Mouse (Mus musculus): Measurements from ENCODE around the gene Zfp607b.

The Zfp607b gene

DNA sequence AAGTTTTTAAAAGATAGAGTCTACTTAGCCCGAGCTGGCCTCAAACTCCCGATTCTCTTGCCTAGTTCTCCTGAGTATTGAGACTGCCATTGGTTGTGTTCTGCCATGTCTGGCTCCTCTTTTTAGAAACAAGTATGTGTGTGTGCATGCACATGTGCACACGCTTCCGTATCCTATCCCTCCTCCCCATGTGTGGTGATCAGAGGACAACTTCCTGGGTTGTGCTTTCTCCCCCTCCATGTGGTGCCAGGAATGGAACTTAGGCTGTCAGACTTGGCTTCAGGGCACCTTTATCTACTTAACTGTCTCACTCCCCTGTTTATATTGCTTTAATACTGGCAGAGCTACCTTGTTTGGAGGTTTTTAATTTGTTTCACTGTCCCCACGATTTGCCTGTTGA, 3.9 kb upstream of the Zfp607b start:
- no peak for DNase-seq (ENCODE audit: low spot score in 2 of 2)

DNA sequence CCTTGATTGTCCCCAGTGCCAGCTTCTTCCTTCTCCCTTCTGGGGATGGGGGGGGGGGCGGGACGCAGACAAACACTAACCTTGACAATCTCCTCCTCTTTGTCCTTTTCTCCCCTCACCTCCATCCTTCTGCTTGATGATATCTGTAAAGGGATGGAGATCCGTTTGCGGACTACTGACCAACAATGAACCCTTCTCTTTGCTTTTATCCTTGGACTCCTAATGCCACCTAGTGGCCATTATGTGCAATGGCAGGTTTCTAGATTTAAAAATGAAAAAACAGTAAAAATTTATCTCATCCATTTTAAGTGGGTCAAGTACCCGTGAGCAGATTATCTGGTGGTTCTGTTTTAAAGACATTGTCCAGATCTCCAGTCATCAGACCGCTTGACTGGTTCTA, 3.5 kb upstream of the Zfp607b start:
- no peak for DNase-seq (ENCODE audit: low spot score in 2 of 2)

DNA sequence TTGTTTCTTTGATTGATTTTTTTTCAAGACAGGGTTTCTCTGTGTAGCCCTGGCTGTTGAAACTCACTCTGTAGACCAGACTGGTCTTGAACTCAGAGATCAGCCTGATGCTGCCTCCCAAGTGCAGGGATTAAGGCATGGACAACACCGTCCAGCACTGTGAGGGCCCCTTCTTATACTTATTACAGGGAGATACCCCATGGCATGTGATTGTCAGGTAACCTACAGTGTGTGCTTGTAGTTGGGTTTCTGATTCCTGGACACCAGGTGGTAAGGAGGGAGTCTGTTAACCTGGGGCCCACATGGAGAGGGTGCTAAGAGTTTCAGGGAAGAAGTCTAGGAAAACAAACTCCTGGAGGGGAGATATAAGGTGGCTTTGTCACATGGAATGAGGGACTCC, 2.1 kb upstream of the Zfp607b start:
- DNase-seq (ENCODE audit: low spot score in 2 of 2), result no peak

DNA sequence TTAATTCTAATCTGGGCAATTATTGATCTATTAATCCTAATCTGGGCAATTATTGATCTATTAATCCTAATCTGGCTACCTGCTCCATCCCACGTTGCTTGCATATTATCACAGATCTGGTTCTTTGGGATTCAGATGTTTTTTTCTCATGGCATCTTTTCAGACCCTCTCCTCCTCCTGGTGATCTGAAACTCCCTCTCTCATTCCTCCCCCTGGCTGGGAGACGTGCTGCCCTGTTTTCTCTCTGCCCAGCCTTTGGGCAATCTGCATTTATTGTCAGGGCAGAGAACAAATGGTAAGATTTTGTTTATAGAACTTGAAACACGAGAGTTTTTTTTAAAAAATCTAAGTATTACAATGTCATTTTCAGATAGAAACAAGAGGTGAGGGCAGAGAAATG, 1.3 kb upstream of the Zfp607b start:
- DNase-seq (ENCODE audit: low spot score in 2 of 2), result no peak

DNA sequence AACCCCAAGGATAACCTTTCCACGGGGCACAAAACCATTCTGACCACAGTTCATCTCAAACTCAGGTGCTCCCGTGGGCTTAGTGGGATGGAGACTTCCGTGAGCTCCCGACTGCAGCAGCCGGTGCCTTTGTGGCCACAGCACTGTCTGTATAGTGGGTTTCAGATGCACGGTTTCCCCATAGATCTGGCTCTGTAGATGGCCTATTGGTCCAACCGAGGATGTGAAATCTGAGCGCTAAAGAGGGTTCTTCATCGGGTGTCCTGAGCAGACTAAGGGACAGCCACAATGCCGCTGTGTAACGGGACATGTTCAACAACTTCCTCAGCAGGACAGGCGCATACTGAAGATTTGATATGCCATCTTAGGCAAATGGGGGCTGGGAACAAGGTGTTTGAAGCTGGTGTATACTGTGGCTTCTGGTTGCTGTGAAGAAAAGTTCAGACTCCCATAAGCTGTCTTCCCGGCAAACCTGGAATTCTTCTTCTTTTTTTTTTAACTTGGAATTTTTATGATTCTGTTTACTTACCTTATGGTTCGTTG, 823 bp upstream of the Zfp607b start:
- no peak for DNase-seq (ENCODE audit: low spot score in 2 of 2)

DNA sequence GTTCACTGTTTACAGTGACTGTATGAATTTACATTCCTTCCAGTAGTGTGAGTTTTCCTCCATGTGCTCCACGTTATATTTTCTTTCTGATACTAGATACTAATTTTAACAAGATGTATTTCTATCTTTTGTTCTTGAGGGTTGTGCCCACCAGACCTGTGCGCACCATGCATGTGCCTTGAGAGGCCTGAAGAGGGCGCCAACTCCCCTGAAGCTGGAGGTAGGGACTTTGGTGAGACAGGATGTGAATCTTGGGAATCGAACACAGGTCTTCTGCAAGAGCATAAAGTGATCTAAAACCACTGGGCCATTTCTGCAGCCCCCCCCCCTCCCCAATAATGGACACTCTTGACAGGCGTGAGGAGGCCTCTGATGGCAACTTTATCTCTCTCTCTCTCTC, 1.9 kb downstream of the Zfp607b start:
- peak in 1 of 2 experiments; percentile 17 for DNase-seq (ENCODE audit: low spot score in 2 of 2)

DNA sequence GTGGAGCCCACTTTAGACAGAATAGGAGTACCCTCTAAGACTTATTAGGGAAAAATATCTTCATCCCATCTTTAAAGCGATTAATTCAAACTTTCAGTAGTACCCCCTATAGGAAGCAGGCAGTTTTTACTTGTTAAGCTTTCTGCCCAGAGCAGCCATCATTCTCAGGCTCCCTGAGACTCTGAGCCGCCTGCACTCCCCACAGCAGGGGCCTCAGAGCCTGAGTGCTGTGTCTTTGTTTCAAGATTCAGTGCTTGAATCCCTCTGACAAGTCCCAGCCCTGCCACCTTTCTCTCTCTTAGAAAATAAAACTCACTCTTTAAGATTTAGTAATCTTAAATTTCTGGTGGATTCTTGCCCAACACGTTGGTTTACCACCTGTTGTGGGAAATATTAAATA, 7.6 kb downstream of the Zfp607b start:
- DNase-seq (ENCODE audit: low spot score in 2 of 2), result no peak

DNA sequence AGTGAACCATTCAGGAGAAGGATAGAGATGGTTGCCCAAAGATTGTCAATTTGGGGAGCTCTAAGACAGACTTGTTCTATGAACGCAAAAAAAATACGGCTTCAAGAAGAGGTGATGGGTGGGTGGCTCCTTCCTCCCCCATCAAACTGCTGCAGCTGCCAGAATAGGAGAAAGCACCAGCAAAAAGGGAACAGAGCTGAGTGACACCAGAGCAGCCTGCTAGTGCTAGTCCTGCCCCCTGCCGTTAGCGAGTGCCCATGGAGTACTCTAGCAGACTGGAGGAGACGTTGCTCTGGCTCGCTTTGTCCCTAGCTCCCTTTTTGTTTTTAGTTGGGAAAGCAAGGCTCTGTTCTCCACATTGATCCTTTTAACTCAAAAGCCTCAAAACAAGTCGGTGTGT, 21.3 kb downstream of the Zfp607b start:
- no peak for DNase-seq (ENCODE audit: low spot score in 2 of 2)

DNA sequence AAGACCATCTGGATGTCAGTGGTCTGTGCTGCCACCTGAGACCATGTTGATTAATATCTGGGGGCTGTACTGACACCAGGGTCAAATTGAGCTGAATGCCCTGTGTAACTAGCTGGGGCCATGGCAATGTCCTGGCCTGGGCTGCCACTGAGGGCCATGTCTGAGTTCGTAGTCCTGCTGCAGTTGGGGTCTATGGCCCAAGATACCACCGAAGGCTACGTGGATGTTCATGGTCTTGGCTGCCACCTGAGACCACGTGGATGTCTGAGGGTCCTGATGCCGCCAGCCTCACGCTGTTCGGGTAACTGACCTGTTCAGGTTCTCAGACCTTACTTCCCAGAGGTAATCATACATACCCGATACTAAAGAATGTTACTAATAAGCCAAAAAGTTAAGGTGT, 32.8 kb downstream of the Zfp607b start:
- DNase-seq (ENCODE audit: low spot score in 2 of 2), result no peak

DNA sequence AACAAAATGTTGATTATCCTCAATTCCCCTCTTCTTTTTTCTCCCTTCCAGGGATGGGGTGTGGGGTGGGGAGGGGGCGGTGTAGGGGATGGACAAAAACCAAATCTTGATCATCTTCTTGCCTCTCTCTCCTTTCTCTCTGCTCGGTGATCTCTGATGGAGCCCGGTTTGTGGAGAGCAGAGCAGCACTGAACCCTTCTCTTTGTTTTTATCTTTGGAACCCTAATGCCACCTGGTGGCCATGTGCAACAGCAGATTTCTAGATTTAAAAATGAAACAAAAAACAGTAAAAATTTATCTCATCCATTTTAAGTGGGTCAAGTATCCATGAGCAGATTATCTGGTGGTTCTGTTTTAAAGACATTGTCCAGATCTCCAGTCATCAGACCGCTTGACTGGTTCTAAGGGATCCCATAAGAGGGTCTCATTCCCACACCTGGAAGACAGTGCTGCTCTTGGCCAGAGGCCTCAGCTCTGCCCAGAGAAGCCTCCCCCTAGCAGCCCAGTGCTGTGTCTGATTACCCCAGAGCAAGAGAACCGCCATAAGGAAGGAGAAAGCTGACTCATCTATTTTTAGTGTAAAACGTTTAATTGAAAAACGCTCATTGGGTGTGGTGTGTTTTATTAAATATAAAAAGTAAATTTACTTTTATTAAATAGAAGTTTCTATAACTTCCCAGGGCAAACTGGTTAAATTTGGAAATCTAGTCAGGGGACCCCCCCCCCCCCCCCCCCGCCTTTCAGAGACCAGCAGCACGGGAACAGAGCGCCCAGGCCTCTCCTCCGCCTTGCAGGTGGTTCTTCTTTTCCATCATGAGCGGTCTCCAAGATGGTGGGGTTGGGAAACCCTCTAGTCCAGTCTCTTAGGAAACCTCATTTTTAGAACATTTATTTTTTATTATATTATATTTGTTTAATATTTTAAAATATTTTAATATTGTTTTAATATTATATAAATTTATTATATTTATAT, 36.7 kb downstream of the Zfp607b start:
- DNase-seq (ENCODE audit: low spot score in 2 of 2), result peak in 1 of 2 experiments; percentile 3

DNA sequence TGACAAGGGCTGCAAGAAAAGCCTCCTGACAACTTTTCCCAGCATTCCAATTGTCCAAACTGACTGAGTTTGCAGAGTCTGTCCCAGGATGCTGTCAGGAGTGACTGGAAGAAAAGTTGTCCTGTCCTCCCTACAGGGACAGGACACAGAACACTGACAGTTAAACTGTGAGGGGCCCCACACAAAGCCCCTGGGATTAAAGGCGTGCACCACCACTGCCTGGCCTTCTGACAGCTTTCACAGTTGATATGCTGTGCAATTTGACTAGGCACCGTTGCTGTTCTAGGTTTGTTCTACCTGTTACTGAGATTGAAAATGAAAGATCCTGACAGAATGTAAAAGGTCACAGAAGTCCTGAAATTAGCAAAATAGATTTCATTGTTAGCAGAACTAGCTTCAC, 38.3 kb downstream of the Zfp607b start:
- DNase-seq (ENCODE audit: low spot score in 2 of 2), result no peak

DNA sequence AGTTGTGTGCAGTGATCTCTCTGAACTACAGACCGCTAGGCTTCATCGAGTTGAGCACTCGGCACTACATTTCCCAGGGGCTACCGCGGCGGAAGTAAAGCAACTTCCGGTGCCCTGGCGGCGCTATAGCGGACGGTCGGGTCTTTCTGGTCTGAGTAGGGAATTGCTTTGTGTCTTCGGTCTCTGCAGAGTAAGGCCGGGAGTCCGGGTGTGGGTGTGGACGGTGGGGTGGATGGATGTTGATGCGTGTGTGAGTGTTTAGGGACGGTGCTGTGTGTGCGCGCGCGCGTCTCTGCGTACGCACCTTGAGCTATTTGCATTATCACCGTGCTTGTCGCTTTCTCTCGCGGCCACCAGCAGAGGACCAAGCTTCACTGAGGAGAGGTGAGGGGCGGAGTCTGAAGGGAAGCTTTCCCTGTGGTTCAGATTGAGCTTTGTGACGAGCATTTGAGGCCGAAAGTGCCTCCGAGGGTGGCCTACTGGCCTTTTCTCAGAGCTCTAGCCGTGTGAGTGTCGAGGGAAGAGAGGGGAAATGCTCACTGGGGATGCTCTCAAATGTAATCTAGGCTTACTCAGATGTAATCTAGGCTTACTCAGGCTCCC, 42.2 kb downstream of the Zfp607b start, which contains the start of gene Zfp60:
Gene Zfp60 (plus strand): TSS at position 109 of the 603 bp plus-strand sequence.
- DNase-seq (ENCODE audit: low spot score in 2 of 2), result peak; percentile 84 to 85

DNA sequence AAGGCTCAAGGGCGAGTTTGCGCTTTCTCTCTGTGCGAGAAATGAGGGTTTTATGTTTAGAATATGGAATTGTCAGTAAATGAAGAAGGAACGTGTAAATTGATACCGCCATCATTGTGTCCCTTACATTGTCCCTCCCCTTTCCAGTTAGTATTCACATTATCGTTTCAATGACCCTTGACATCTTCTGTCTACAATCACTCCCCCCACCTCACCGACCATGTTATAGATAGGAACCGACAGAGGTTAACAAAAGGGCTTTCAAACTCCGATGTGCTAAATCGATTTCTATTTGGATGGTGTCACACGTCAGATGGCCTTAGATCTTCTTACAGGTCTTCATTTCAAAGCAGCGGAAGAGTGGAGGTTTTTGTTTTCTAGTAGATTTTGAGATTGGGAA, 42.8 kb downstream of the Zfp607b start:
- DNase-seq (ENCODE audit: low spot score in 2 of 2), result no peak

DNA sequence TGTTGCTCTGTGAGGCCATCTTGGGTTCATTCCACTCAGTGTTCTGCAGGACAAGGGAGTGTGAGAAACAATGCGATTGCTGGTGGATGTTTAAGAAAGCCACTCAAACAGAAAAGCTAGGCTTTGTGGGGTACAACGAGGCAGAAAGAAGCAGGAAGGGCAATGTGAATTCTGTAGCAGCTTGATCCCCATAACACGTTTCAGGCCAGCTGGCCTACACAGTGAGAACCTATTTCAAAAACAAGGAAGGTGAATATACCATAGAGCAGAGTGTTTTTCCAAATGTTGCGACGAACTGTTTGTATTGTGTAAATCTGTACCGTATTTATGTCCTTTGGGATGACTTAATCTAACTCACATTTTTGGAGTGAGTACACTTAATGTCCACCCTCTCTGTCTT, 43.4 kb downstream of the Zfp607b start:
- no peak for DNase-seq (ENCODE audit: low spot score in 2 of 2)

DNA sequence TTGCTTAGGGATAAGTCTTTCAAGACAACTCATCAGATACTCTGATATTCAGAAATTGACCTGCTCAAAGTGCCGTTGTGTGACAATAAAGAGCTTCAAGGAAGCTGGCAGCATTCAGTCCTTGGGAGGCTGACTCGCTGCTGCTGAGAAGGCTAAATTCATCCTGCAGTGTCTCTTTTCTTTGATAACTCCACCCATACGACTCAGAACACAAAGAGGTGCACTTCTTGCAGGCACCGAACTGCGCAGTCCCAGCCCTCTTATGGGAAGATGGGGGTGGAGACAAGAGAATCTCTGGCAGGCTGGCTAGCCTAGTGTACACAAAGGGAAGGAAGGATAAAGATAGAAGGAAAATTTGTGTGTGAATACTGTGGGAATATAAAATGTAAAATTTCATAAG, 46.3 kb downstream of the Zfp607b start:
- no peak for DNase-seq (ENCODE audit: low spot score in 2 of 2)

Data from urinary bladder, postnatal 36 days (tissue).